In the genomic region with DNA sequence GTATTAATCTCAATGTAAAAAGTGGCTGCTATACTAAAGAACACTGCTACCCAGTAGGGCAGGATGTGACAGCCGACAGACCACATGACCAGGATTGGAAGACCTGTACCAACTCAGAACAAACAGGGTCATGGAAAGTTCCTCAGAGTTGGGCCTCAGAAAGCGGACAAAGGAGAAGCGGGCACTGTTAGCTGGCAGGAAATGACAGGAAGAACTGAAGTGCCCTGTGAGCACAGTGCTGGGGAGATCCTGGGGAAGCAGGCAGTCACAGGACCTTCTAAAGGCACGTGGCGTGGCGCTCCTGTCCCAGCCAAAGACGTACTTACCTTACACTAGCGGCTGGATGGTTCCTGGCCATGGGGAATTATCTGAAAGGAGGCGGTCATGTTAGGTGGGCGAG, we compare ENCODE assay signal across 9 mouse cellular contexts. TPM values are rescaled to one million over a fixed set of nuclear protein-coding genes. Genes with fewer than 3 reads are reported as not detected.
DNase-seq lines count a peak whose midpoint lies in the region; ATAC-seq and TF ChIP-seq lines count a peak whose summit lies in the region.
"Had no signal": no experiment of that assay in that cellular context is flagged by ENCODE, and none has a peak within 500 bp of the region (broad histone marks: within the 10 kb centered on the region; RNA-seq: fewer than 3 reads in every experiment).

No protein-coding gene starts in this region.

- TF ChIP-seq POLR2A in spleen, adult 2 months (IDR thresholded peaks at IDR 0.05; ENCODE audit: low read depth, low read length): no peak

- peak; percentile 50 for DNase-seq in adrenal gland, postnatal 10 days
- DNase-seq in adrenal gland, adult 8-10 months: no peak
- peak in 1 of 2 experiments; percentile 64 for DNase-seq in spleen, adult 2 months (ENCODE audit: low read depth in 1 of 2, low spot score in 2 of 2)
- no peak for DNase-seq in spleen, postnatal 14 days (ENCODE audit: low spot score in 2 of 2)
- no peak for DNase-seq in layer of hippocampus, postnatal 36 days
- DNase-seq in right cerebral cortex, postnatal 25 days: no peak
- DNase-seq: cerebellum, postnatal 36 days had no signal

- peak overlapping the region; percentile 55 for H3K27ac ChIP-seq in spleen, adult 2 months (ENCODE audit: insufficient read depth, low read length)
- peak overlapping the region; percentile 42 for H3K27ac ChIP-seq in liver, embryonic 15.5 days (replicated peaks)
- H3K27ac ChIP-seq in stomach, embryonic 16.5 days (ENCODE audit: low read length): peak overlapping the region; percentile 80

- H3K9ac ChIP-seq in liver, embryonic 15.5 days: no peak overlapping the region
- H3K9ac ChIP-seq in stomach, embryonic 16.5 days (ENCODE audit: low read length): no peak overlapping the region

- no peaks in the 10 kb centered on the region for H3K27me3 ChIP-seq in spleen, adult 2 months (ENCODE audit: control insufficient read depth, insufficient read depth, low read length)
- no peaks in the 10 kb centered on the region for H3K27me3 ChIP-seq in liver, embryonic 15.5 days
- H3K27me3 ChIP-seq in stomach, embryonic 16.5 days (ENCODE audit: control insufficient read depth, insufficient read depth, low read length): no peaks in the 10 kb centered on the region

- no peak overlapping the region for H3K4me3 ChIP-seq in spleen, adult 2 months (ENCODE audit: extremely low read depth, insufficient read depth, insufficient read length)
- no peak overlapping the region for H3K4me3 ChIP-seq in liver, embryonic 15.5 days (replicated peaks)
- no peak overlapping the region for H3K4me3 ChIP-seq in stomach, embryonic 16.5 days (replicated peaks; ENCODE audit: low read length)

- WGBS in spleen, adult 2 months: 52% methylated on average over 10 of the region's 10 CpGs
- WGBS in liver, embryonic 15.5 days (ENCODE audit: insufficient replicate concordance): 76% methylated on average over 10 of the region's 10 CpGs
- WGBS in stomach, embryonic 16.5 days: 67% methylated on average over 10 of the region's 10 CpGs

- peaks cover 37% of the 10 kb centered on the region for H3K36me3 ChIP-seq in spleen, adult 2 months (ENCODE audit: control insufficient read depth, insufficient read depth, low read length)
- peaks cover 92% of the 10 kb centered on the region for H3K36me3 ChIP-seq in liver, embryonic 15.5 days (replicated peaks)
- H3K36me3 ChIP-seq in stomach, embryonic 16.5 days (ENCODE audit: control insufficient read depth, insufficient read depth, low read length): peaks cover 26% of the 10 kb centered on the region

- TF ChIP-seq CTCF in spleen, adult 2 months (IDR thresholded peaks at IDR 0.05; ENCODE audit: extremely low read depth, insufficient read depth, insufficient read length, insufficient replicate concordance): no peak

- peaks cover 43% of the 10 kb centered on the region; the same call in 1 of the 2 replicates for H3K4me1 ChIP-seq in spleen, adult 2 months (ENCODE audit: control insufficient read depth, insufficient read depth, insufficient read length)
- H3K4me1 ChIP-seq in liver, embryonic 15.5 days (replicated peaks): peaks cover 63% of the 10 kb centered on the region
- H3K4me1 ChIP-seq in stomach, embryonic 16.5 days (ENCODE audit: control insufficient read depth, insufficient read depth, low read length): peaks cover 52% of the 10 kb centered on the region

- no peaks in the 10 kb centered on the region for H3K9me3 ChIP-seq in liver, embryonic 15.5 days (replicated peaks)
- no peaks in the 10 kb centered on the region for H3K9me3 ChIP-seq in stomach, embryonic 16.5 days (replicated peaks; ENCODE audit: control insufficient read depth, low read length)

- no peak for ATAC-seq in liver, embryonic 15.5 days (ENCODE audit: insufficient read depth)
- ATAC-seq in stomach, embryonic 16.5 days (ENCODE audit: insufficient read depth, low FRiP score): no peak

- no peak overlapping the region for H3K4me2 ChIP-seq in liver, embryonic 15.5 days
- no peak overlapping the region for H3K4me2 ChIP-seq in stomach, embryonic 16.5 days (ENCODE audit: low read depth, low read length)

RNA-seq across cellular contexts. Expression of a gene that starts 9.8 kb away (rescaled TPM):
- total RNA-seq in adrenal gland, postnatal 10 days (2021): 10 to 100 TPM; 37.9 to 41.6 TPM
- 10 to 100 TPM; 46.6 to 69.0 (median 59.4) TPM for total RNA-seq in adrenal gland, adult 8-10 months (2022)
- 47.1 and 58.4 TPM in 2 replicates for polyA plus RNA-seq in spleen, adult 2 months (2012; rRNA removed)
- 8.8 and 10.9 TPM in 2 replicates for polyA plus RNA-seq in liver, embryonic 15.5 days (2015; fragmentation: Nextera tagmentation; extraction: Ambion mirVana)
- polyA plus RNA-seq in stomach, embryonic 16.5 days (2015; fragmentation: Nextera tagmentation; extraction: Ambion mirVana): 11.8 and 16.2 TPM in 2 replicates
- 100 to 1,000 TPM; 105 TPM for total RNA-seq in layer of hippocampus, postnatal 36 days (2021)
